Mouse (Mus musculus): ENCODE data around the gene Dtnb.

GRCm38 (mm10) chr12:3783196-3783825, 211.1 kb downstream of the Dtnb start:
- TF ChIP-seq CTCF (IDR thresholded peaks at IDR 0.05; ENCODE audit: low read depth, low read length): no peak
- TF ChIP-seq POLR2A (IDR thresholded peaks at IDR 0.05; ENCODE audit: extremely low read depth, insufficient read depth, low read length): no peak

All from liver, adult 2 months (tissue).